In the genomic region with DNA sequence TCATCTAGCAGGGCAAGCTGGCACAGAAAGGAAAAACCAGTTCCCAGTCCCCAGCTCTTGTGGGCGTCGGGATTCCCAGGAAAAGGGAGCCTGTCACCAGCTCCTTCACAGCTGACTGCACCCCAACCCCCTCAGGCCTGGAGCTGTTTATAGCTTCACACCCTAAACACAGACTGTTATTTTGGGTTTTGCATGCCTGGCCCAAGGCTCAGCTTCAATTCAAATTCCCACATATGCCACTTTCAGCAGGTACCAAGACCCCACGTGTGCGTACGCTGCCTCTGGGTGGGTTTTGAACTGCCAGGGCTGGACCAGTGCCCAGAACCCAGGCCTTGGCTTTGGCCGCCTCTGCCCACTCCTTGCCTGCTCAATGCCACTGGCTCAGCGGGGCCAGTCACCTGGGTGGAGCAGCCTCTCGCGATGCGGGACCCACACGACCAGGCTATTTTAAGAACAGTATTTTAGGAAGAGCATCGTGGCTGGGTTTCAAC, we compare ENCODE assay signal across 9 mouse cellular contexts.
DNase-seq lines count a peak whose midpoint lies in the region; ATAC-seq and TF ChIP-seq lines count a peak whose summit lies in the region.
"Had no signal": no experiment of that assay in that cellular context is flagged by ENCODE, and none has a peak within 500 bp of the region (broad histone marks: within the 10 kb centered on the region; RNA-seq: fewer than 3 reads in every experiment).

No protein-coding gene starts in this region.

- 46% methylated on average over 12 of the region's 12 CpGs for WGBS in heart, adult 2 months
- WGBS in kidney, embryonic 14.5 days: 52% methylated on average over 12 of the region's 12 CpGs

- peaks cover 14% of the 10 kb centered on the region for H3K4me1 ChIP-seq in heart, adult 2 months (ENCODE audit: control insufficient read depth, insufficient read depth, low read length)
- H3K4me1 ChIP-seq in kidney, embryonic 14.5 days (ENCODE audit: control insufficient read depth, insufficient read depth, low read length): peaks cover 11% of the 10 kb centered on the region

- ATAC-seq in kidney, embryonic 14.5 days (ENCODE audit: low FRiP score, low TSS enrichment): peak; percentile 41; the same call in 1 of the 2 replicates

- intact Hi-C loops in heart, adult 2 months (cut with DNase I): no loop called here

- TF ChIP-seq EP300 in heart, adult 2 months (IDR thresholded peaks at IDR 0.05; ENCODE audit: insufficient read depth, low read depth, low read length): 0 out of 2 replicates have a peak, but pooled peaks have one; percentile 37

- H3K9ac ChIP-seq in heart, adult 2 months (ENCODE audit: low read depth, low read length): peak overlapping the region; percentile 45; the same call in 1 of the 2 replicates
- no peak overlapping the region for H3K9ac ChIP-seq in kidney, embryonic 14.5 days (ENCODE audit: low read depth, low read length)

- H3K36me3 ChIP-seq in heart, adult 2 months (ENCODE audit: control insufficient read depth, insufficient read depth, low read length): no peaks in the 10 kb centered on the region
- no peaks in the 10 kb centered on the region for H3K36me3 ChIP-seq in kidney, embryonic 14.5 days (ENCODE audit: control insufficient read depth, insufficient read depth, low read length)

- no peak overlapping the region for H3K4me3 ChIP-seq in heart, adult 2 months
- H3K4me3 ChIP-seq in kidney, embryonic 14.5 days (ENCODE audit: low read length): no peak overlapping the region
- H3K4me3 ChIP-seq: layer of hippocampus, adult 2 months had no signal

- no peak for TF ChIP-seq CTCF in heart, adult 2 months (IDR thresholded peaks at IDR 0.05)

- no peak overlapping the region for H3K4me2 ChIP-seq in kidney, embryonic 14.5 days (replicated peaks; ENCODE audit: low read depth, low read length)

- TF ChIP-seq POLR2A in heart, adult 2 months (IDR thresholded peaks at IDR 0.05; ENCODE audit: insufficient read depth, low read depth, low read length): no peak

- no peaks in the 10 kb centered on the region for H3K9me3 ChIP-seq in kidney, embryonic 14.5 days (ENCODE audit: control insufficient read depth, low read length)

- H3K27ac ChIP-seq in heart, adult 2 months: peak overlapping the region; percentile 85
- no peak overlapping the region for H3K27ac ChIP-seq in kidney, embryonic 14.5 days (ENCODE audit: low read depth, low read length)
- H3K27ac ChIP-seq: layer of hippocampus, adult 2 months had no signal

- no peaks in the 10 kb centered on the region for H3K79me2 ChIP-seq in heart, adult 2 months (replicated peaks; ENCODE audit: control insufficient read depth, insufficient read depth, low read length)

- H3K27me3 ChIP-seq in heart, adult 2 months (ENCODE audit: control insufficient read depth, insufficient read depth, low read length): no peaks in the 10 kb centered on the region
- peaks cover 3% of the 10 kb centered on the region; the same call in 1 of the 2 replicates for H3K27me3 ChIP-seq in kidney, embryonic 14.5 days (ENCODE audit: control insufficient read depth, insufficient read depth, low read length)

- peak; percentile 11 to 42 for DNase-seq in adrenal gland, adult (ENCODE audit: inconsistent age in 2 of 2, low spot score in 1 of 2)
- DNase-seq in adrenal gland, adult 18-20 months (ENCODE audit: low spot score in 2 of 2): no peak
- peak; percentile 64 for DNase-seq in cerebellum, adult 9-11 months
- DNase-seq in heart, adult 2 months: peak; percentile 65 to 81
- peak; percentile 44 for DNase-seq in right cerebral cortex, postnatal 14 days
- no peak for DNase-seq in thymus, postnatal 4 days
- DNase-seq in lung, postnatal 36 days: no peak

Comparison
In these comparisons a context has a peak if more than half of its experiments do, and no peak if none do; other contexts are left out.
1. DNase-seq: peak in adrenal gland, adult (2 of 2), cerebellum, adult 9-11 months (single experiment), heart, adult 2 months (2 of 2) and right cerebral cortex, postnatal 14 days (single experiment); none in adrenal gland, adult 18-20 months (0 of 2), thymus, postnatal 4 days (single experiment) and lung, postnatal 36 days (single experiment).